Mouse (Mus musculus) cerebellum, adult 11-12 months (tissue): ENCODE measurements around the gene Tmem140.

Experiments
- DNase-seq: peaks from one replicate; pipeline ENCODE4 v3.0.0; 2022

Gene Tmem140

GRCm38 (mm10) chr6:34862791-34863403, at the start of gene Tmem140:
Tmem140 (plus strand) TSS chr6:34863146.
- no peak for DNase-seq

- DNase-seq = no peak
Observed at GRCm38 (mm10) chr6:34824406-34824805, 38.5 kb upstream of the Tmem140 start.

- DNase-seq = no peak
Observed at GRCm38 (mm10) chr6:34832352-34832751, 30.6 kb upstream of the Tmem140 start.

GRCm38 (mm10) chr6:34861546-34862053, 1.3 kb upstream of the Tmem140 start:
- no peak for DNase-seq

- no peak for DNase-seq
Observed at GRCm38 (mm10) chr6:34862381-34862780, 565 bp upstream of the Tmem140 start.

GRCm38 (mm10) chr6:34863786-34864514, 1.0 kb downstream of the Tmem140 start:
- no peak for DNase-seq

GRCm38 (mm10) chr6:34865213-34865612, 2.3 kb downstream of the Tmem140 start:
- no peak for DNase-seq

GRCm38 (mm10) chr6:34865711-34866593, 3.0 kb downstream of the Tmem140 start:
- no peak for DNase-seq

- no peak for DNase-seq
Observed at GRCm38 (mm10) chr6:34866786-34867185, 3.8 kb downstream of the Tmem140 start.

GRCm38 (mm10) chr6:34867301-34867994, 4.5 kb downstream of the Tmem140 start:
- DNase-seq = no peak

- DNase-seq = no peak
Observed at GRCm38 (mm10) chr6:34867995-34868350, 5.0 kb downstream of the Tmem140 start.

GRCm38 (mm10) chr6:34868507-34869217, 5.7 kb downstream of the Tmem140 start:
- no peak for DNase-seq

- no peak for DNase-seq
Observed at GRCm38 (mm10) chr6:34869225-34869915, 6.4 kb downstream of the Tmem140 start.

- DNase-seq = no peak
Observed at GRCm38 (mm10) chr6:34870136-34870535, 7.2 kb downstream of the Tmem140 start.

- no peak for DNase-seq
Observed at GRCm38 (mm10) chr6:34870724-34871123, 7.8 kb downstream of the Tmem140 start.

GRCm38 (mm10) chr6:34871929-34872328, 9.0 kb downstream of the Tmem140 start:
- DNase-seq = no peak

- no peak for DNase-seq
Observed at GRCm38 (mm10) chr6:34872871-34873270, 9.9 kb downstream of the Tmem140 start.

- no peak for DNase-seq
Observed at GRCm38 (mm10) chr6:34874101-34874921, 11.4 kb downstream of the Tmem140 start.

GRCm38 (mm10) chr6:34875268-34875761, 12.4 kb downstream of the Tmem140 start:
- no peak for DNase-seq
